Mouse (Mus musculus): ENCODE measurements around the gene Abcc9. TPM values are rescaled to one million over a fixed set of nuclear protein-coding genes. Genes with fewer than 3 reads are reported as not detected.

Gene Abcc9
- polyA plus RNA-seq, 1 experiment from 2014 or later, result 7.8 TPM

GRCm38 (mm10) chr6:142738225-142738624, 36.1 kb upstream of the Abcc9 start:
- no peaks in the 10 kb centered on the region for H3K36me3 ChIP-seq (ENCODE audit: control insufficient read depth, insufficient read depth, low read length)
- no peak overlapping the region for H3K27ac ChIP-seq (ENCODE audit: low read length)
- no peak overlapping the region for H3K4me2 ChIP-seq (ENCODE audit: low read depth, low read length)
- no peaks in the 10 kb centered on the region; the same call in none of the 2 replicates for H3K4me1 ChIP-seq (ENCODE audit: control insufficient read depth, insufficient read depth, low read length)
- H3K9me3 ChIP-seq (ENCODE audit: control insufficient read depth, low read length), result no peaks in the 10 kb centered on the region
- no peak for ATAC-seq
- no peaks in the 10 kb centered on the region for H3K27me3 ChIP-seq (replicated peaks; ENCODE audit: control insufficient read depth, insufficient read depth, low read length)
- H3K4me3 ChIP-seq (ENCODE audit: low read length), result no peak overlapping the region
- 77% methylated on average over 2 of the region's 2 CpGs for WGBS
- H3K9ac ChIP-seq (ENCODE audit: low read depth, low read length), result no peak overlapping the region

GRCm38 (mm10) chr6:142735302-142736005, 33.3 kb upstream of the Abcc9 start:
- no peaks in the 10 kb centered on the region for H3K9me3 ChIP-seq (ENCODE audit: control insufficient read depth, low read length)
- H3K4me2 ChIP-seq (ENCODE audit: low read depth, low read length), result no peak overlapping the region
- H3K27me3 ChIP-seq (replicated peaks; ENCODE audit: control insufficient read depth, insufficient read depth, low read length), result no peaks in the 10 kb centered on the region
- no peak overlapping the region for H3K4me3 ChIP-seq (ENCODE audit: low read length)
- no peak overlapping the region for H3K27ac ChIP-seq (ENCODE audit: low read length)
- peaks cover 2% of the 10 kb centered on the region; the same call in 1 of the 2 replicates for H3K4me1 ChIP-seq (ENCODE audit: control insufficient read depth, insufficient read depth, low read length)
- H3K36me3 ChIP-seq (ENCODE audit: control insufficient read depth, insufficient read depth, low read length), result no peaks in the 10 kb centered on the region
- 46% methylated on average over 8 of the region's 8 CpGs for WGBS
- H3K9ac ChIP-seq (ENCODE audit: low read depth, low read length), result no peak overlapping the region
- ATAC-seq, result 0 out of 2 replicates have a peak, but pooled peaks have one; percentile 31

GRCm38 (mm10) chr6:142732567-142733290, 30.6 kb upstream of the Abcc9 start:
- no peak overlapping the region for H3K4me3 ChIP-seq (ENCODE audit: low read length)
- no peaks in the 10 kb centered on the region for H3K27me3 ChIP-seq (replicated peaks; ENCODE audit: control insufficient read depth, insufficient read depth, low read length)
- H3K9me3 ChIP-seq (ENCODE audit: control insufficient read depth, low read length), result no peaks in the 10 kb centered on the region
- peaks cover 2% of the 10 kb centered on the region; the same call in 1 of the 2 replicates for H3K4me1 ChIP-seq (ENCODE audit: control insufficient read depth, insufficient read depth, low read length)
- no peak overlapping the region; the same call in 1 of the 2 replicates for H3K9ac ChIP-seq (ENCODE audit: low read depth, low read length)
- H3K27ac ChIP-seq (ENCODE audit: low read length), result peak overlapping the region; percentile 68
- H3K36me3 ChIP-seq (ENCODE audit: control insufficient read depth, insufficient read depth, low read length), result no peaks in the 10 kb centered on the region
- no peak overlapping the region for H3K4me2 ChIP-seq (ENCODE audit: low read depth, low read length)
- 47% methylated on average over 14 of the region's 14 CpGs for WGBS
- ATAC-seq, result peak; percentile 86

- H3K4me2 ChIP-seq (ENCODE audit: low read depth, low read length), result no peak overlapping the region
- H3K27ac ChIP-seq (ENCODE audit: low read length), result no peak overlapping the region
- no peaks in the 10 kb centered on the region for H3K36me3 ChIP-seq (ENCODE audit: control insufficient read depth, insufficient read depth, low read length)
- 73% methylated on average over 4 of the region's 4 CpGs for WGBS
- ATAC-seq, result no peak
- H3K9ac ChIP-seq (ENCODE audit: low read depth, low read length), result no peak overlapping the region
- no peaks in the 10 kb centered on the region for H3K27me3 ChIP-seq (replicated peaks; ENCODE audit: control insufficient read depth, insufficient read depth, low read length)
- peaks cover 3% of the 10 kb centered on the region; the same call in 1 of the 2 replicates for H3K9me3 ChIP-seq (ENCODE audit: control insufficient read depth, low read length)
- no peak overlapping the region for H3K4me3 ChIP-seq (ENCODE audit: low read length)
- H3K4me1 ChIP-seq (ENCODE audit: control insufficient read depth, insufficient read depth, low read length), result no peaks in the 10 kb centered on the region
Measured at GRCm38 (mm10) chr6:142726032-142726431, 23.9 kb upstream of the Abcc9 start.

- no peaks in the 10 kb centered on the region for H3K36me3 ChIP-seq (ENCODE audit: control insufficient read depth, insufficient read depth, low read length)
- ATAC-seq, result no peak
- no peak overlapping the region for H3K4me3 ChIP-seq (ENCODE audit: low read length)
- no peak overlapping the region for H3K9ac ChIP-seq (ENCODE audit: low read depth, low read length)
- H3K27ac ChIP-seq (ENCODE audit: low read length), result no peak overlapping the region
- H3K9me3 ChIP-seq (ENCODE audit: control insufficient read depth, low read length), result peaks cover 3% of the 10 kb centered on the region; the same call in 1 of the 2 replicates
- H3K27me3 ChIP-seq (replicated peaks; ENCODE audit: control insufficient read depth, insufficient read depth, low read length), result no peaks in the 10 kb centered on the region
- WGBS, result 69% methylated on average over 8 of the region's 8 CpGs
- no peaks in the 10 kb centered on the region for H3K4me1 ChIP-seq (ENCODE audit: control insufficient read depth, insufficient read depth, low read length)
- H3K4me2 ChIP-seq (ENCODE audit: low read depth, low read length), result no peak overlapping the region
Measured at GRCm38 (mm10) chr6:142721731-142722130, 19.6 kb upstream of the Abcc9 start.

GRCm38 (mm10) chr6:142720641-142721040, 18.5 kb upstream of the Abcc9 start:
- no peak for ATAC-seq
- Histone ChIP-seq H3K9ac (ENCODE audit: low read depth, low read length) (no peak overlapping the region), H3K9me3 (ENCODE audit: control insufficient read depth, low read length) (peaks cover 3% of the 10 kb centered on the region; the same call in 1 of the 2 replicates), H3K4me1 (ENCODE audit: control insufficient read depth, insufficient read depth, low read length) (no peaks in the 10 kb centered on the region), H3K27ac (ENCODE audit: low read length) (no peak overlapping the region), H3K4me2 (ENCODE audit: low read depth, low read length) (no peak overlapping the region), H3K36me3 (ENCODE audit: control insufficient read depth, insufficient read depth, low read length) (no peaks in the 10 kb centered on the region), H3K27me3 (replicated peaks; ENCODE audit: control insufficient read depth, insufficient read depth, low read length) (no peaks in the 10 kb centered on the region), H3K4me3 (ENCODE audit: low read length) (no peak overlapping the region)
- WGBS, result 70% methylated on average over 6 of the region's 6 CpGs

GRCm38 (mm10) chr6:142718167-142718566, 16.1 kb upstream of the Abcc9 start:
- Histone ChIP-seq H3K4me3 (ENCODE audit: low read length) (no peak overlapping the region), H3K27ac (ENCODE audit: low read length) (peak overlapping the region; percentile 52; the same call in 1 of the 2 replicates), H3K4me2 (ENCODE audit: low read depth, low read length) (no peak overlapping the region), H3K9ac (ENCODE audit: low read depth, low read length) (no peak overlapping the region), H3K4me1 (ENCODE audit: control insufficient read depth, insufficient read depth, low read length) (no peaks in the 10 kb centered on the region), H3K27me3 (replicated peaks; ENCODE audit: control insufficient read depth, insufficient read depth, low read length) (no peaks in the 10 kb centered on the region), H3K9me3 (ENCODE audit: control insufficient read depth, low read length) (peaks cover 3% of the 10 kb centered on the region; the same call in 1 of the 2 replicates), H3K36me3 (ENCODE audit: control insufficient read depth, insufficient read depth, low read length) (no peaks in the 10 kb centered on the region)
- WGBS, result 41% methylated on average over 7 of the region's 7 CpGs
- ATAC-seq, result peak; percentile 52

- Histone ChIP-seq H3K27ac (ENCODE audit: low read length) (no peak overlapping the region), H3K4me1 (ENCODE audit: control insufficient read depth, insufficient read depth, low read length) (no peaks in the 10 kb centered on the region), H3K27me3 (replicated peaks; ENCODE audit: control insufficient read depth, insufficient read depth, low read length) (no peaks in the 10 kb centered on the region), H3K9ac (ENCODE audit: low read depth, low read length) (no peak overlapping the region), H3K4me2 (ENCODE audit: low read depth, low read length) (no peak overlapping the region), H3K4me3 (ENCODE audit: low read length) (no peak overlapping the region), H3K36me3 (ENCODE audit: control insufficient read depth, insufficient read depth, low read length) (no peaks in the 10 kb centered on the region), H3K9me3 (ENCODE audit: control insufficient read depth, low read length) (no peaks in the 10 kb centered on the region)
- no peak for ATAC-seq
- WGBS, result 45% methylated on average over 4 of the region's 4 CpGs
Measured at GRCm38 (mm10) chr6:142717186-142717585, 15.1 kb upstream of the Abcc9 start.

- Histone ChIP-seq H3K27me3 (replicated peaks; ENCODE audit: control insufficient read depth, insufficient read depth, low read length) (no peaks in the 10 kb centered on the region), H3K4me1 (ENCODE audit: control insufficient read depth, insufficient read depth, low read length) (no peaks in the 10 kb centered on the region), H3K27ac (ENCODE audit: low read length) (0 out of 2 replicates have a peak overlapping the region, but pooled peaks have one; percentile 42), H3K4me2 (ENCODE audit: low read depth, low read length) (no peak overlapping the region), H3K4me3 (ENCODE audit: low read length) (no peak overlapping the region), H3K9me3 (ENCODE audit: control insufficient read depth, low read length) (no peaks in the 10 kb centered on the region), H3K36me3 (ENCODE audit: control insufficient read depth, insufficient read depth, low read length) (no peaks in the 10 kb centered on the region), H3K9ac (ENCODE audit: low read depth, low read length) (no peak overlapping the region)
- ATAC-seq, result no peak
- 61% methylated on average over 8 of the region's 8 CpGs for WGBS
Measured at GRCm38 (mm10) chr6:142715026-142715425, 12.9 kb upstream of the Abcc9 start.

Data from intestine, embryonic 16.5 days (tissue).